Mouse (Mus musculus): Measurements from ENCODE around the gene S100a1. TPM values are rescaled to one million over a fixed set of nuclear protein-coding genes. Genes with fewer than 3 reads are reported as not detected.
A peak's percentile ranks its signal among the peaks of the same experiment; 100 is the strongest.

The S100a1 gene
- total and polyA plus RNA-seq, 3 experiments: 871 to 1,426 (median 1,070) TPM

DNA sequence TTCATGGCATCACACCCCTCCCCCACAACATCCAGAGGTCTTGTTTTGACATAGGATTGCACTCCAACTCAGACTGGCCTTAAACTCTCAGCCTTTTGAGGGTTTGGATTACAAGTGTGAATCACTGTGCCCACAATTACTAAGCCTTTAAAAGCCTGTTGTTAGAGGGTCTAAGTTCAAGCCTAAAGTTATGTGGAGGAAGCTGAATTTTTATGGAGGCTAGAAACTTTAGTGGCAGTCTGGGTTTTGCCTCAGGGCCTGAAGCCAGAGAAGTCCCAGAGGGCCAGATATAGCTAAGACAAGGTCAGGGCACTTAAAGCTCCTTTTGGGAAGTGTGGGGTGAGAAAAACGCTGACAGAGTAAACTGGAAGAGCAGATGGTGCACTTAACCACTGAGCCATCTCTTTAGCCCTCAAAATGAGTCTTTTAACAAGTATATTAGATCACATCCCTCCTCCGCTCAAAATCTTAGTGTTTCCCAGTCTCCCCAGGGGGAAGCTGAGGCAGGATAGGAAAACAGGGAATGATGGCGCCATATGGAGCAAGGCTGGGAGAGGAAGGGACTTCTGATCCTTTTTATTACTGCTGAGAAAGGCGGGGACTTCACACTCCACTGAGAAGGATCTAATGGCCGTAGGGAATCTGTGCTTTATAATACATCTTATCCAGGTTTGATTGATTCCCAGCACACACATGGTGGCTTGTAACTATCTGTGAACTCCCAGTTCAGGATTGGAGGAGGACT is 35.7 kb upstream of the S100a1 start:
- peaks cover 1% of the 10 kb centered on the region; the same call in 1 of the 2 replicates for H3K4me1 ChIP-seq (ENCODE audit: control insufficient read depth, insufficient read depth, low read length)
- H3K27me3 ChIP-seq (ENCODE audit: control insufficient read depth, insufficient read depth, low read length): no peaks in the 10 kb centered on the region
- H3K27ac ChIP-seq: no peak overlapping the region
- 63% methylated on average over 5 of the region's 5 CpGs for WGBS
- H3K9ac ChIP-seq (ENCODE audit: low read depth, low read length): no peak overlapping the region
- no peaks in the 10 kb centered on the region for H3K36me3 ChIP-seq (ENCODE audit: control insufficient read depth, insufficient read depth, low read length)
- H3K4me3 ChIP-seq: no peak overlapping the region
- no peaks in the 10 kb centered on the region for H3K79me2 ChIP-seq (replicated peaks; ENCODE audit: control insufficient read depth, insufficient read depth, low read length)
- TF ChIP-seq EP300 (IDR thresholded peaks at IDR 0.05; ENCODE audit: insufficient read depth, low read depth, low read length) (no peak), POLR2A (IDR thresholded peaks at IDR 0.05; ENCODE audit: insufficient read depth, low read depth, low read length) (no peak), CTCF (IDR thresholded peaks at IDR 0.05) (no peak)
- intact Hi-C loops (cut with DNase I): no loop called here
- DNase-seq: no peak

DNA sequence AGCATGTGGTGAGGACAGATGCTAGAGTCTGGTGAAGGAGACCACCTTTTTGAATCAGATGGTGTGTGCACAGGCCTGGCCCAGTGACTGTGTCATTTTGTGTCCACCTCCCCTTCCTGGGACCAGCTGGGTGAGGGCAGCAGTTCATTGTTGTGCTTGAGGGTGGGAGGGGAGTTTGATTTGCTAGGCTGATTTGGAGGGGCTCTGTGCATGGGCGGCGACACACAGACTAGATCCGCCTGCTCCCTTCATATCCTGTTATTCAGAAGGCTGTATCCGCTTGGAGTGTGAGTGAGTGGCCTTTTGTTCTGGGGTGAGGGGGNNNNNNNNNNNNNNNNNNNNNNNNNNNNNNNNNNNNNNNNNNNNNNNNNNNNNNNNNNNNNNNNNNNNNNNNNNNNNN is 26.7 kb upstream of the S100a1 start:
- no peaks in the 10 kb centered on the region for H3K27me3 ChIP-seq (ENCODE audit: control insufficient read depth, insufficient read depth, low read length)
- 48% methylated on average over 4 of the region's 4 CpGs for WGBS
- peak; percentile 74 for TF ChIP-seq EP300 (IDR thresholded peaks at IDR 0.05; ENCODE audit: insufficient read depth, low read depth, low read length)
- peak; percentile 91 for TF ChIP-seq POLR2A (IDR thresholded peaks at IDR 0.05; ENCODE audit: insufficient read depth, low read depth, low read length)
- no peak for TF ChIP-seq CTCF (IDR thresholded peaks at IDR 0.05)
- H3K4me3 ChIP-seq: peak overlapping the region; percentile 52
- peaks cover 3% of the 10 kb centered on the region; the same call in 1 of the 2 replicates for H3K79me2 ChIP-seq (replicated peaks; ENCODE audit: control insufficient read depth, insufficient read depth, low read length)
- H3K27ac ChIP-seq: peak overlapping the region; percentile 96
- no peaks in the 10 kb centered on the region for H3K36me3 ChIP-seq (ENCODE audit: control insufficient read depth, insufficient read depth, low read length)
- intact Hi-C loops (cut with DNase I): loop anchor here (2.0 kb wide), 1 partner anchor 16 kb away; no protein-coding TSS in a partner anchor
- H3K9ac ChIP-seq (ENCODE audit: low read depth, low read length): peak overlapping the region; percentile 79
- DNase-seq: peak; percentile 68 to 69
- H3K4me1 ChIP-seq (ENCODE audit: control insufficient read depth, insufficient read depth, low read length): peaks cover 10% of the 10 kb centered on the region

DNA sequence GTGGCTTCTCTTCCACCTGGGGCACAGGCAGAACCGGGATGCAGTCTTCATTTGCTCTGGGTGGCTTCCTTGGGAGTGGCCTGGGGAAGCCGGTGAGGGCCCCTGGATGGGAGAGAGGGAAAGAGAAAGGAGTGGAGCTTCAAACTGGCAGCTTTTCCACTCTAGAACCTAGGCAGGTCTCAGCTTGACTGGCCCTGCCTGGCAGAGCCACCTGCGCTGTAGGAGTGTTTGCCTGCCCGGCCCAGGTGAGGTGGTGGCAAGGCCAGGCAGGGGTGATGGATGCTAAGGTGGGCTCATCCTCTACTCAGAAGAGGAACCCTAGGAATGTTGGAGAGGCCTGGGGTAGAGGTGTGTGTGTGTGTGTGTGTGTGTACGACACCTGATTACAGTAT is 23.7 kb upstream of the S100a1 start:
- DNase-seq: no peak
- no peaks in the 10 kb centered on the region for H3K36me3 ChIP-seq (ENCODE audit: control insufficient read depth, insufficient read depth, low read length)
- peaks cover 3% of the 10 kb centered on the region; the same call in 1 of the 2 replicates for H3K79me2 ChIP-seq (replicated peaks; ENCODE audit: control insufficient read depth, insufficient read depth, low read length)
- H3K9ac ChIP-seq (ENCODE audit: low read depth, low read length): peak overlapping the region; percentile 69
- TF ChIP-seq EP300 (IDR thresholded peaks at IDR 0.05; ENCODE audit: insufficient read depth, low read depth, low read length): no peak
- TF ChIP-seq POLR2A (IDR thresholded peaks at IDR 0.05; ENCODE audit: insufficient read depth, low read depth, low read length): no peak
- no peak for TF ChIP-seq CTCF (IDR thresholded peaks at IDR 0.05)
- peak overlapping the region; percentile 67 for H3K4me3 ChIP-seq
- peaks cover 10% of the 10 kb centered on the region for H3K4me1 ChIP-seq (ENCODE audit: control insufficient read depth, insufficient read depth, low read length)
- H3K27me3 ChIP-seq (ENCODE audit: control insufficient read depth, insufficient read depth, low read length): no peaks in the 10 kb centered on the region
- H3K27ac ChIP-seq: peak overlapping the region; percentile 94
- WGBS: 63% methylated on average over 5 of the region's 5 CpGs
- intact Hi-C loops (cut with DNase I): no loop called here

DNA sequence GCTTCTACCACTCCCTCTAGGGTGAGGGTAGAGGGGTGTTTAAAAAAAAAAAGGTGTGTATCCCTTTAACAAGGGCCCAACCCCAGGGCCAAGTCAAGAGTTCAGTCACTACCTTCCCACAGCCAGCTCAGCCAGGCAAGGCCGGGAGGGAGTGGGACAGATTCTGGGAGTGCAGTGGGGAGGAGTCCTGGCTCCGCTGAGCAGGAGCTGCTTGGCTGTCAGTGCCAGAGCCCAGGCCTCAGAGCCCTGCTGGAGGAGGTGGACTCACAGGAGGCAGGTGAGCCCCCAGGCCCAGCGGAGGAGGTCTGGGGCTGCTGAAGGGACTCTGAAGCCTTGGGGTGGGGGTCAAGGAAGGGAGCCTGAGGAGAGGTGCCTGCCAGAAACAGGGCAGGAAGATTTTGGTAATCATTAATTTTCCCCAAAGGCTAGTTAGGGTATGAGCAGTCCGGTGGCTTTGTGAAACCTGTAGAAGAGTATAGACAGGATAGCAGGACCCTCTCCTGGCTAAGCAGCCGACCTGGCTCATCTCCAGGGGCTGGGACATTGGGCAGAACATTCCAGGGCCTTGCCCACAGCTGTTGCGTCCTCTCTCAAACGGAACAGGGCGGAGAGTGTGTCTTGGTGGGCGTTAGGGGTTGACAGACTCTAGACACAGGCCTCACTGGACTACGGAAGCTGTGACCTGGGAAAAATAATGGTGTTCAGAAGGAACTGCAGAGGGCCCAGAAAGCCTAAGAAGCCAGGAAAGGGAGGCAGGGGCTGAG is 23.1 kb upstream of the S100a1 start, which contains the start of gene S100a16:
S100a16 (plus strand) TSS at position 114 of the 764 bp plus-strand sequence.
- Histone ChIP-seq H3K4me3 (peak within 1 kb of the TSS; percentile 67), H3K27ac (peak within 1 kb of the TSS; percentile 94), H3K9ac (ENCODE audit: low read depth, low read length) (peak within 1 kb of the TSS; percentile 69), H3K36me3 (ENCODE audit: control insufficient read depth, insufficient read depth, low read length) (no peaks in the 10 kb centered on the region), H3K27me3 (ENCODE audit: control insufficient read depth, insufficient read depth, low read length) (no peaks in the 10 kb centered on the region), H3K79me2 (replicated peaks; ENCODE audit: control insufficient read depth, insufficient read depth, low read length) (peaks cover 3% of the 10 kb centered on the region; the same call in 1 of the 2 replicates), H3K4me1 (ENCODE audit: control insufficient read depth, insufficient read depth, low read length) (peaks cover 10% of the 10 kb centered on the region)
- intact Hi-C loops (cut with DNase I): no loop called here
- TF ChIP-seq EP300 (IDR thresholded peaks at IDR 0.05; ENCODE audit: insufficient read depth, low read depth, low read length): 0 out of 2 replicates have a peak, but pooled peaks have one; percentile 19
- TF ChIP-seq CTCF (IDR thresholded peaks at IDR 0.05): no peak
- TF ChIP-seq POLR2A (IDR thresholded peaks at IDR 0.05; ENCODE audit: insufficient read depth, low read depth, low read length): peak; percentile 84
- peak; percentile 84 to 88 for DNase-seq
- WGBS: 38% methylated on average over 10 of the region's 10 CpGs

DNA sequence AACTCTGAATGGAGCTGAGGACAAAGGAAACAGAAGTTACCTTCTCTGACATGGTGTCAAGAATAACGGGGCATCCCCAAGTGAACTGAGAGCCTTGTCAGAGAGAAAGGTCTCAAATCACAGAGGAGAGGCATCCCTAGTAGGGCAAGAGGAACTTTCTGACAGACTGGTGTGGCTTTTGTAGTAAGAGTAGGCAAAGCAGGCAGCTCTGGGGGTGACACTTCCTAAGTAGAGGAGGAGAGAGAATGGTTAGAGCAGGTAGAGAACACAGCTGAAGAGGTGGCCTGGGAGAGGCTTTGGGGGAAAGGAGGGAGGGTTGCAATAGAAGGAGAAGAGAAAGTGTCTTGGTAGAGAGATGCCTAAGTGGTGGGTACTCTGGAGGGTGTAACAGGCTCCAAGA is 21.3 kb upstream of the S100a1 start:
- intact Hi-C loops (cut with DNase I): no loop called here
- WGBS: 44% methylated on average over 1 of the region's 1 CpGs
- Histone ChIP-seq H3K4me1 (ENCODE audit: control insufficient read depth, insufficient read depth, low read length) (peaks cover 5% of the 10 kb centered on the region), H3K79me2 (replicated peaks; ENCODE audit: control insufficient read depth, insufficient read depth, low read length) (peaks cover 3% of the 10 kb centered on the region; the same call in 1 of the 2 replicates), H3K36me3 (ENCODE audit: control insufficient read depth, insufficient read depth, low read length) (no peaks in the 10 kb centered on the region), H3K27ac (no peak overlapping the region), H3K27me3 (ENCODE audit: control insufficient read depth, insufficient read depth, low read length) (no peaks in the 10 kb centered on the region), H3K9ac (ENCODE audit: low read depth, low read length) (no peak overlapping the region), H3K4me3 (no peak overlapping the region)
- no peak for DNase-seq
- TF ChIP-seq POLR2A (IDR thresholded peaks at IDR 0.05; ENCODE audit: insufficient read depth, low read depth, low read length) (no peak), CTCF (IDR thresholded peaks at IDR 0.05) (no peak), EP300 (IDR thresholded peaks at IDR 0.05; ENCODE audit: insufficient read depth, low read depth, low read length) (no peak)
